Mouse (Mus musculus) bone marrow macrophage, adult 2 months (primary cell): ENCODE results near the gene Liph. TPM values are rescaled to one million over a fixed set of nuclear protein-coding genes. Genes with fewer than 3 reads are reported as not detected.
A peak's percentile ranks its signal among the peaks of the same experiment; 100 is the strongest.
"Not testable (repeated sequence)": the region's sequence is repeated elsewhere in the genome, so short reads cannot be mapped to it uniquely, and the experiment has no call there.

Source experiments
- H3K27ac ChIP-seq: 2 replicates; pipeline ENCODE4 v1.5.1; 2012; ENCODE audit warnings: low read depth, low read length; ENCODE audit not compliant: insufficient read depth
- H3K4me1 ChIP-seq: 2 replicates; pipeline ENCODE4 v1.6.1; 2012; ENCODE audit warnings: low read length; ENCODE audit not compliant: control insufficient read depth, insufficient read depth
- H3K4me3 ChIP-seq: 2 replicates; pipeline ENCODE4 v1.5.1; 2012; ENCODE audit warnings: mild to moderate bottlenecking, low read length, moderate library complexity; ENCODE audit not compliant: insufficient read depth
- CTCF ChIP-seq: IDR thresholded peaks from 2 replicates; pipeline ENCODE4 v1.5.1; 2012; ENCODE audit warnings: low read depth, mild to moderate bottlenecking, low read length, moderate library complexity
- POLR2A ChIP-seq: IDR thresholded peaks from 2 replicates; pipeline ENCODE4 v1.6.1; 2012; ENCODE audit warnings: mild to moderate bottlenecking, low read depth, low read length, borderline replicate concordance
- polyA plus RNA-seq: library from polyadenylated mRNA; stranded (reverse); fragments of >200 nt; gene quantifications from 2 replicates; pipeline ENCODE4 v1.2.4, GENCODE M21; 2012; ENCODE audit not compliant: missing spikeins, insufficient read depth, insufficient read length

Liph gene
- polyA plus RNA-seq, 1 experiment: 0.74 TPM

- TF ChIP-seq CTCF (no peak), POLR2A (no peak)
- peaks cover 50% of the 10 kb centered on the region for H3K4me1 ChIP-seq
- peak overlapping the region; percentile 30; the same call in 1 of the 2 replicates for H3K27ac ChIP-seq
- H3K4me3 ChIP-seq: no peak overlapping the region
Measured at GRCm38 (mm10) chr16:21916681-21917080, 78.8 kb downstream of the Liph start.

GRCm38 (mm10) chr16:21913347-21913746 is 82.1 kb downstream of the Liph start:
- H3K4me1 ChIP-seq: peaks cover 56% of the 10 kb centered on the region
- TF ChIP-seq POLR2A: no peak
- no peak for TF ChIP-seq CTCF
- H3K27ac ChIP-seq: peak overlapping the region; percentile 76
- H3K4me3 ChIP-seq: peak overlapping the region; percentile 47

GRCm38 (mm10) chr16:21908906-21909305 is 86.6 kb downstream of the Liph start:
- H3K4me1 ChIP-seq: peaks cover 24% of the 10 kb centered on the region
- H3K27ac ChIP-seq, H3K4me3 ChIP-seq: not testable (repeated sequence)

- H3K4me3 ChIP-seq: no peak overlapping the region
- TF ChIP-seq POLR2A (no peak), CTCF (no peak)
- H3K27ac ChIP-seq: no peak overlapping the region
- peaks cover 9% of the 10 kb centered on the region; the same call in 1 of the 2 replicates for H3K4me1 ChIP-seq
Measured at GRCm38 (mm10) chr16:21906902-21907301, 88.6 kb downstream of the Liph start.

GRCm38 (mm10) chr16:21905996-21906395 is 89.5 kb downstream of the Liph start:
- H3K4me3 ChIP-seq: no peak overlapping the region
- TF ChIP-seq CTCF (no peak), POLR2A (no peak)
- peaks cover 14% of the 10 kb centered on the region for H3K4me1 ChIP-seq
- no peak overlapping the region for H3K27ac ChIP-seq

GRCm38 (mm10) chr16:21904636-21905035 is 90.8 kb downstream of the Liph start:
- no peak for TF ChIP-seq CTCF
- TF ChIP-seq POLR2A: no peak
- H3K4me1 ChIP-seq: peaks cover 16% of the 10 kb centered on the region
- H3K4me3 ChIP-seq: no peak overlapping the region
- no peak overlapping the region for H3K27ac ChIP-seq

Other genes starting within 250 kb of the Liph start
- gene Ehhadh, start 207.9 kb downstream of the Liph start, polyA plus RNA-seq: 1.6 and 1.8 TPM in 2 replicates
- 0.09 TPM in 1 of 2 replicates, not detected in the other for gene Map3k13, start 201.3 kb downstream of the Liph start, polyA plus RNA-seq
- gene Tmem41a, start 48.1 kb downstream of the Liph start, polyA plus RNA-seq: 12.1 and 12.5 TPM in 2 replicates
- gene Senp2, start 13.8 kb upstream of the Liph start, polyA plus RNA-seq: 66.7 and 74.9 TPM in 2 replicates
- gene Igf2bp2, start 167.6 kb upstream of the Liph start, polyA plus RNA-seq: 8.3 and 10.7 TPM in 2 replicates